Mouse (Mus musculus) T-helper 2 cell (primary cell): ENCODE results near the gene Lrp2.

Source experiments
- in situ Hi-C: fragments of 300-600 bp; cut with MboI, MseI; formaldehyde crosslinking; loops from one replicate; pipeline ENCODE4 v1.15.1; 2025; ENCODE audit warnings: high pct_unique_total_duplicates

Lrp2 gene

GRCm38 (mm10) chr2:69530691-69531527 lies 55.0 kb downstream of the Lrp2 start:
- in situ Hi-C loops: no loop called here

GRCm38 (mm10) chr2:69530126-69530525 lies 55.7 kb downstream of the Lrp2 start:
- in situ Hi-C loops: no loop called here

GRCm38 (mm10) chr2:69520273-69520672 lies 65.6 kb downstream of the Lrp2 start:
- in situ Hi-C loops: no loop called here

- in situ Hi-C loops: no loop called here
These were observed 67.6 kb downstream of the Lrp2 start for GRCm38 (mm10) chr2:69518307-69518706.

- in situ Hi-C loops: no loop called here
These were observed 74.1 kb downstream of the Lrp2 start for GRCm38 (mm10) chr2:69511766-69512165.

GRCm38 (mm10) chr2:69500357-69500756 lies 85.5 kb downstream of the Lrp2 start:
- in situ Hi-C loops: no loop called here

- in situ Hi-C loops: no loop called here
These were observed 92.7 kb downstream of the Lrp2 start for GRCm38 (mm10) chr2:69493130-69493529.

GRCm38 (mm10) chr2:69480965-69481364 lies 104.9 kb downstream of the Lrp2 start:
- in situ Hi-C loops: no loop called here

GRCm38 (mm10) chr2:69479859-69480258 lies 106.0 kb downstream of the Lrp2 start:
- in situ Hi-C loops: no loop called here

GRCm38 (mm10) chr2:69476901-69477300 lies 109.0 kb downstream of the Lrp2 start:
- in situ Hi-C loops: no loop called here

- in situ Hi-C loops: no loop called here
These were observed 110.7 kb downstream of the Lrp2 start for GRCm38 (mm10) chr2:69475177-69475576.

GRCm38 (mm10) chr2:69471837-69472236 lies 114.0 kb downstream of the Lrp2 start:
- in situ Hi-C loops: no loop called here

- in situ Hi-C loops: no loop called here
These were observed 122.3 kb downstream of the Lrp2 start for GRCm38 (mm10) chr2:69463609-69464008.

GRCm38 (mm10) chr2:69459481-69459880 lies 126.4 kb downstream of the Lrp2 start:
- in situ Hi-C loops: no loop called here

GRCm38 (mm10) chr2:69451128-69451527 lies 134.7 kb downstream of the Lrp2 start:
- in situ Hi-C loops: no loop called here

GRCm38 (mm10) chr2:69448581-69448980 lies 137.3 kb downstream of the Lrp2 start:
- in situ Hi-C loops: no loop called here

- in situ Hi-C loops: no loop called here
These were observed 139.9 kb downstream of the Lrp2 start for GRCm38 (mm10) chr2:69445896-69446472.

GRCm38 (mm10) chr2:69441656-69442055 lies 144.2 kb downstream of the Lrp2 start:
- in situ Hi-C loops: no loop called here

- in situ Hi-C loops: loop anchor here (5.0 kb wide), 1 partner anchor 156 kb away; no protein-coding TSS in a partner anchor
These were observed 157.7 kb downstream of the Lrp2 start for GRCm38 (mm10) chr2:69428116-69428515.

- in situ Hi-C loops: loop anchor here (5.0 kb wide), 1 partner anchor 155 kb away; no protein-coding TSS in a partner anchor
These were observed 158.7 kb downstream of the Lrp2 start for GRCm38 (mm10) chr2:69427141-69427540.

GRCm38 (mm10) chr2:69426081-69426480 lies 159.8 kb downstream of the Lrp2 start:
- in situ Hi-C loops: loop anchor here (5.0 kb wide), 1 partner anchor 154 kb away; no protein-coding TSS in a partner anchor

- in situ Hi-C loops: loop anchor here (5.0 kb wide), 1 partner anchor 153 kb away; no protein-coding TSS in a partner anchor
These were observed 161.0 kb downstream of the Lrp2 start for GRCm38 (mm10) chr2:69424829-69425228.
